Mouse (Mus musculus) mouse embryonic stem cell (cell line): ENCODE results near the gene Svbp.

Experiments used
- in situ Hi-C, 2 experiments: fragments of 300-500 bp; cut with MboI; formaldehyde crosslinking; loops; 1 replicate in 1 of 2; 3 replicates in 1 of 2; pipeline ENCODE4 v1.14.3; 2019 to 2020; ENCODE audit warnings: low sequenced_read_pairs in 2 of 2, low pct_unique_long_range_greater_than_20kb in 1 of 2, mixed read lengths in 1 of 2; ENCODE audit not compliant: unreplicated experiment in 1 of 2

Svbp gene

DNA sequence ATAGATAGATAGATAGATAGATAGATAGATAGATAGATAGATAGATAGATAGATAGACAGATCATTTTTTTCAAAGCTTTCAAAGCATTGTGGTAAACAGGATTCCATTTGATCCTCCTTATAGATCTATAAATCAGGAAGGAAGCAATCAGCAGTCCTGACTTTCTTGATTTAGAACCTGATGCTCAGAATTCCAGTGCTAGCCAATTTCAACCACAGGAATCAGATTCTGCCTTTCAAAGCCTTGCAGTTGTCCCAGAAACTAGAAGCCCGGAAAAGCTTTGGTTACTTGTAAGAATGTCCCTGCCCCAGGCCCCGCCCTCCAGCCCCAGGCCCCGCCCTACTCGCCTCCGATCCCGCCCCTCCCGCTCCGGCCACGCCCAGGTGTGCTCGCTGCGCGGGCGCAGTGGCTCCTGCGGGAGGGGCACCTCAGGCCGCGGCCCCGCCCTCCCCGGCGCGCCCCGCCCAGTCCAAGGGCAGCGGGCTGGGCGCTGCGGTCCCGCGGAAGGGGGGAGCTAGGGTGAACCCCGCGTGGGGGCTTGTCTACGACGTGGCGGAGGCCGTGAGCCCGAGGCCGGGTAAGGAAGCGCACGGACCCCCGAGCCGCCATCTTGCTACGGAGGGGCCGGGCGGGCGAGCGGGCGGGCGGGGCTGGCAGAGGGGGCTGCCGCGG, at the start of gene Svbp:
Gene Svbp (plus strand): TSS at position 398 of the 673 bp plus-strand sequence.
- in situ Hi-C loops, result no loop called here

DNA sequence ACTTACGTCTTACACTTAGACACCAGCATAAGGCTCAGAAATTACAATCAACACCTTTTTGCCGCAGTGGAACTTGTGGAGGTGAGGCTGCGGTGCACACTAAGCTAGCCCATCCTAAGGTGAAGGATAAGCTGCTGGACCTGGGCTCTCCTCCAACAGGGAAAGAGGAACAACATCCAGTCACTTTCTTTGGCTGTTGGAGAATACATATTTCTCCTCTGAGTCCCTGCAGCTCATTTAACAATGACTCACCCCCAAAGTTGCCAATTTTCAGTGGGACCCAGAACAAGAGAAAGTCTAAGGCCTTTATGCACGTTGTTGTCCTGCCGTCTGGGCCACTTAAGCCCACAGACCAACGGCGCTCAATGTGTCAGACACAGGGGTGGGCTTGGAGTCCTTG, 48.3 kb upstream of the Svbp start:
- in situ Hi-C loops, result no loop called here

DNA sequence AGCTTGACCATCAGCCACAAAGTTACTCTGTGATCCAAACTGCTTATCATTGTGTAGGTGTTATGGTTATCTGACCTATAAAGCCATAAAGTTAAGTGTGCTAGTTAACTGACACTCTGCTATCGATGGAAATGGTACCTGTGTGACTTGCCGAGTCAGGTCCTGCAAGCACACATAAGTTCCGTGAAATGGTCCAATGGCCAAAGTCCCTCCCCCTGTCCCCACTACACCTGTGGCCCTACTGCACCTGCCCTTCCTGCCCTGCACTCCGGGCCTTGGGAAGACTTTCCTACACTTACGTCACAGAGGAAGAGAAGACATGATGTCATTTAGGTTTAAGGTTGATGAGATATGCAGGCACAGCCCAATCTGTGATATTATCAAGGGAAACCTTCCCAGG, 47.8 kb upstream of the Svbp start:
- in situ Hi-C loops, result no loop called here

- in situ Hi-C loops, result no loop called here
These were observed 46.4 kb upstream of the Svbp start for GRCm38 (mm10) chr4:119148741-119149140.

- in situ Hi-C loops, result loop anchor here (25.0 kb wide), 3 partner anchors 420 to 545 kb away; partner anchors contain the start of genes Cfap57 (in 1 of the 2), Ebna1bp2 (in 1 of the 2) and Olfr1339 (in 1 of the 2)
These were observed 37.9 kb upstream of the Svbp start for GRCm38 (mm10) chr4:119157186-119157585.

DNA sequence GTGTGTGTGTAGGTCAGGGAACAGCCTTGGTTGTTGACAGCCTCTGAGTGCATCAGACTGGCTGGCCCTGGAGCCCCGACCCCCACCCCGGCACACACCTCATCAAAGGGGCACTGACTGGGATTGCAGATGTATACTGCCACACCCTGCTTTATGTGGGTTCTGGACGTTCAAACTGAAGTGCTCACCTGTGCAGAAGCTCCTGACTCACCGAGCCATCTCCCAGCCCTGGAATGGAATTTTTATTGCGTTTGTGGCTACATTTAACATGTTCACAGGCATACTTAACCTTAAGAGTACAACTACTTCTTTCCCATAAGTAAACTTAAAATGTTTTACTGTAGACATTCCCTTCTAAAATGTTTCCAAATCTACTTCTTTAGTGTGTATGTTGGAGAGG, 37.2 kb upstream of the Svbp start:
- in situ Hi-C loops, result loop anchor here (25.0 kb wide), 3 partner anchors 421 to 546 kb away; partner anchors contain the start of genes Cfap57 (in 1 of the 2), Ebna1bp2 (in 1 of the 2) and Olfr1339 (in 1 of the 2)

GRCm38 (mm10) chr4:119161358-119161757, 33.7 kb upstream of the Svbp start:
- in situ Hi-C loops, result loop anchor here (25.0 kb wide), 3 partner anchors 424 to 549 kb away; partner anchors contain the start of genes Cfap57 (in 1 of the 2), Ebna1bp2 (in 1 of the 2) and Olfr1339 (in 1 of the 2)

GRCm38 (mm10) chr4:119162990-119163389, 32.1 kb upstream of the Svbp start:
- in situ Hi-C loops, result loop anchor here (25.0 kb wide), 3 partner anchors 426 to 551 kb away; partner anchors contain the start of genes Cfap57 (in 1 of the 2), Ebna1bp2 (in 1 of the 2) and Olfr1339 (in 1 of the 2)

GRCm38 (mm10) chr4:119165916-119166315, 29.2 kb upstream of the Svbp start:
- in situ Hi-C loops, result loop anchor here (5.0 to 25.0 kb wide), 4 partner anchors 159 to 554 kb away; partner anchors contain the start of genes Cfap57 (in 1 of the 2), Ebna1bp2 (in 1 of the 2) and Olfr1339 (in 1 of the 2)

- in situ Hi-C loops, result loop anchor here (5.0 to 25.0 kb wide), 4 partner anchors 160 to 555 kb away; partner anchors contain the start of genes Cfap57 (in 1 of the 2), Ebna1bp2 (in 1 of the 2) and Olfr1339 (in 1 of the 2)
These were observed 28.0 kb upstream of the Svbp start for GRCm38 (mm10) chr4:119167068-119167467.

- in situ Hi-C loops, result loop anchor here (5.0 to 25.0 kb wide), 4 partner anchors 160 to 555 kb away; partner anchors contain the start of genes Cfap57 (in 1 of the 2), Ebna1bp2 (in 1 of the 2) and Olfr1339 (in 1 of the 2)
These were observed 27.4 kb upstream of the Svbp start for GRCm38 (mm10) chr4:119167663-119168062.

- in situ Hi-C loops, result loop anchor here (25.0 kb wide), 3 partner anchors 436 to 561 kb away; partner anchors contain the start of genes Cfap57 (in 1 of the 2), Ebna1bp2 (in 1 of the 2) and Olfr1339 (in 1 of the 2)
These were observed 22.0 kb upstream of the Svbp start for GRCm38 (mm10) chr4:119172919-119173650.

DNA sequence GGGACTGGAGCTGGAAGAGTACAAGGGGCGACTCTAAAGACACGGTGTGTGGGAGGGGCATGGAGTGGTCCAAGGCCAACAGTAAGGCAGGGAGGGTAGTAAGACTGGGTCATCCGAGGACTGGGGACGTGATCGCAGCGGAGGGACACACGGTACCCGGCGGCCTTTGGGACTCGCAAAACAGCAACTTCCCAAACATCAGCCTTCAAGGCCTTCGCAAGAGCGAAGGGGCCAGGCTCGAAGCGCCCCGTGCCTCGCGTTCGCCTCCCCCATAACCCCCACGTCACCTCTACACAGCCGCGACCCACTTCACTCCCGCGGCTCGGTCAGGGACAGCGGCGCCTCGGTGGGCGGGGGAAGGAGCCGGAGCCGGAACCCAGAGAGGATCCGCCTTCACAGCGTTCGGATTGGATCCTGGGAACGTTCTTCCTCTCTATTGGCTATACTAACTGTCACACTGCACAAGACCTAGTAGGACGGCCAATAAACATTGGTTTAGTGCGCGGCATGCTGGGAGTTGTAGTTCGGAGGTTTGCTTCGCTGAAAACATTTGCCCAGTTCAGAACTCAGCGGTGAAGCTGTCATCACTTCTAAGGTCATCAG, 21.2 kb upstream of the Svbp start, which contains the start of gene Zfp691:
Gene Zfp691 (minus strand): TSS at position 345 of the 603 bp plus-strand sequence.
- in situ Hi-C loops, result loop anchor here (25.0 kb wide), 3 partner anchors 437 to 562 kb away; partner anchors contain the start of genes Cfap57 (in 1 of the 2), Ebna1bp2 (in 1 of the 2) and Olfr1339 (in 1 of the 2)

DNA sequence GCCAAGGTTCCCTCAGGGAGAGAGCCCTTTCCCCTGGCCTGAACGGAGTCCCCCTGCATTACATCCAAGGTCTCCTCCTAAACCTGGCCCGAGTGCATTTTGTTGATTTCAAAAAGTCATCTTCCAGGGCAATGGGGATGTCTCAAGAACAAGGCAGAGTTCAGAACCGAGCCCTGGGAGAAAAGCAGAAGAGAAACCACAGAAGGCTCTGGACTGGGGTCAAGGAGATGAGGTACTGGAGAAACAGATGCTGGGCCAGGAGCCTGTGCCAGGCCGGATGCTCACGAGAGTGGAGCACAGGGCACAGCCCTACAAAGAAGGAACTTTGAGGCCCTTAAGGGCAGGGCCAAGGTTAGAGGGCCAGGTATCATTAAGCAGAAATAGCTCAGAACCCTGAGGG, 17.4 kb upstream of the Svbp start:
- in situ Hi-C loops, result no loop called here

DNA sequence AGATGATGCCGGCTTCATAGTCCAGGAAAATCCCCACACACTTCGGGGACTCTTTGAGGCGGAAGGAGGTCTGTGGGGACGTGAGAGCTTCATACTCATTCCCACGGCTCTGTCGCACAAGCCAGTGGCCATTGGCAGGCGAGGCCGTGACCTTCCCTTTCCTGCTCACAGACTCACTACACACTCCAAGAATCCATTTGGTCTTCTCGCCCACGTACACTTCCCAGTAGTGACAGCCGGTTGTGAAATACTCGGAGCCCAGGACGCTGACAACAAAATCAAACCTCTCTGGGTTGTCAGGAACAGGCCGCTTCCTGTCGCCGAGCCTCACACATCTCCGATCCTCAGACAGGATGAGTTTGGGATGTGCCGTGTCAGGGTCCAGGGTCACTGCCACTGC, 16.8 kb upstream of the Svbp start:
- in situ Hi-C loops, result no loop called here

DNA sequence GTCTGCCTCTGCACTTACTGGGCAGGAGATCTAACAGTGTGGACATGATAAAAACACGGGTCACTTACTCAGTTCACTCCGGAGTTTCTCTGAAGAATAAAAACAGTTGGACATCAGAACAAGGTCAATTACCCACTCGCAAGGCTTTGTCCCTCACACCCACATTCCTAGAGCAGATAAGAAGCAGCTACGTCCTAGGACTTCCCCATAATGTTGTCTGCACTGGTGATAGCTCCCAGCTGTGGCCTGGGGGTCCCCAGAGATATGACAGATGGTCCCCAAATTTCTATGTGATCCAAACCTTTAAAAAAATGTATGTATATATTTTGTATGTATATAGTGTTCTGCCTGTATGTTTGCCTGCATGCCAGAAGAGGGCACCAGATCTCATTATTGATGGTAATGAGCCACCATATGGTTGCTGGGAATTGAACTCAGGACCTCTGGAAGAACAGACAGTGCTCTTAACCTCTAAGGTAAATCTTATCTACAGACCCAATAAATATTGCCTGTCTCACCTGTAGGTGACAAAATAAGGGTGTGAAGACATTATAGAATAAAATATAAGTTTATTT, 14.9 kb upstream of the Svbp start:
- in situ Hi-C loops, result no loop called here

- in situ Hi-C loops, result no loop called here
These were observed 13.7 kb upstream of the Svbp start for GRCm38 (mm10) chr4:119181456-119181855.

- in situ Hi-C loops, result no loop called here
These were observed 11.6 kb upstream of the Svbp start for GRCm38 (mm10) chr4:119183525-119183924.
